Mouse (Mus musculus): ENCODE data around the gene Furin. TPM values are rescaled to one million over a fixed set of nuclear protein-coding genes. Genes with fewer than 3 reads are reported as not detected.
"Not testable (repeated sequence)": the region's sequence is repeated elsewhere in the genome, so short reads cannot be mapped to it uniquely, and the experiment has no call there.

The Furin gene
- polyA plus RNA-seq, 2 experiments from 2014 or later = 10.6 to 15.2 TPM

DNA sequence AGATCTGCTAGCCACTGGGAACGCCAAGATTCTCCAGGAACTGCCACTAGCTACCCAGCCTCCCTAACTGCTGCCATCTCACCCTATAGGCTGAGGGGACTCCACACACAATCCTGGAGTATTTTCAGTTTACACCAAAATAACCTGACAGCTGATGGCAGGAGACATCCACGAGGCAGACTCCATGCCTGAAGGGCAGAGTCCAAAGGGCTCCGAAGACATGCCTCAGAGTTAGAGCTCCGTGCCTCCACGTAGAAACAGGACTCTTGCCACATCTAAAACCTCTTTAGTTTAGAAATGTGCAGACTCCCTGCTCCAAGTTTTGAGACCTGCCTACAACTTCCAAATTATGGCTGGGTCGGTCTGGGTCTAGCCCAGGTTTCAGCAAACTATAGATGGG, 4.7 kb downstream of the Furin start:
- no peak for ATAC-seq

DNA sequence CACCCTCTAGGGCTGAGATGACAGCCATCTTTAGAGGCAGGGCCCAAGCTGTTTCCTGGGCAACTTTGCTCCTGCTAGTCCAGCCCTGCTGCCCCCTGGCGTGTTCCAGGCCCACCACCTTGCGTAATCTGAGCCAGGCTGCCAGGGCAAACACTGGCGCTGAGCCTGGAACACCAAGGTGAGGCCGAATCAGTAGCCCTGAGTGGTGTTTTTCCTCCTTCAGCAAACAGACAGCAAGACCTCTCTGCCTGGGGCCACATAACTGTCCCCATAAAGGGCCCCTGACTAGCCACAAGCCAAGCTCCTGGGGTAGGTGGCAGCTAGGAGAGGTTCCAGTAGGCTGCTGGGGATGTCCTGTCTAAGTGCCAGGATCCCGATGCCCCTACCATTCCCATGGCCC, 5.1 kb downstream of the Furin start:
- ATAC-seq = no peak

GRCm38 (mm10) chr7:80398654-80399444, 6.4 kb downstream of the Furin start:
- ATAC-seq = no peak

GRCm38 (mm10) chr7:80397986-80398385, 7.2 kb downstream of the Furin start:
- no peak for ATAC-seq

GRCm38 (mm10) chr7:80396427-80396826, 8.8 kb downstream of the Furin start:
- ATAC-seq = not testable (repeated sequence)

- ATAC-seq = no peak
Observed at GRCm38 (mm10) chr7:80394600-80394999, 10.6 kb downstream of the Furin start.

DNA sequence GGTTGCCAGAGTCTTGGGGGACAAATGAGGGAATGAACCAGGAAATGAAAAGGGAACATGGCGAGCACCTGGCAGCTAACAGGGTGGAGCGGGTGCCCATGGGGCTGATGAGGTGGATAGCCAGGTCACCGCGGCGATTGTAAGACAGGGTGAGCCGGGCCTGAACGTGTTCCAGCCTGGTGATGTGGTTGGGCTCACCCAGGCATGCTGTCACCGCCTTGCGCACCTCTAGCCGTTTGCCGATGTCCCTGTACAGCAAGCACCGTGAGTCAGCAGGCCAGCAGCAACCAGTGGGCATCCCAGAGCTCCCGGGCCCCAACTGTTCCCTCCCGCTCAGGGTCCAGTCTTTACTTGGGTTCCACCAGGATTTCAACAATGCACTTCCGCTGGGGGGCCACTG, 13.1 kb downstream of the Furin start:
- no peak for ATAC-seq

- no peak for ATAC-seq
Observed at GRCm38 (mm10) chr7:80387633-80388543, 17.3 kb downstream of the Furin start, which contains the start of gene Fes. Gene Fes (minus strand): TSS chr7:80387946.

DNA sequence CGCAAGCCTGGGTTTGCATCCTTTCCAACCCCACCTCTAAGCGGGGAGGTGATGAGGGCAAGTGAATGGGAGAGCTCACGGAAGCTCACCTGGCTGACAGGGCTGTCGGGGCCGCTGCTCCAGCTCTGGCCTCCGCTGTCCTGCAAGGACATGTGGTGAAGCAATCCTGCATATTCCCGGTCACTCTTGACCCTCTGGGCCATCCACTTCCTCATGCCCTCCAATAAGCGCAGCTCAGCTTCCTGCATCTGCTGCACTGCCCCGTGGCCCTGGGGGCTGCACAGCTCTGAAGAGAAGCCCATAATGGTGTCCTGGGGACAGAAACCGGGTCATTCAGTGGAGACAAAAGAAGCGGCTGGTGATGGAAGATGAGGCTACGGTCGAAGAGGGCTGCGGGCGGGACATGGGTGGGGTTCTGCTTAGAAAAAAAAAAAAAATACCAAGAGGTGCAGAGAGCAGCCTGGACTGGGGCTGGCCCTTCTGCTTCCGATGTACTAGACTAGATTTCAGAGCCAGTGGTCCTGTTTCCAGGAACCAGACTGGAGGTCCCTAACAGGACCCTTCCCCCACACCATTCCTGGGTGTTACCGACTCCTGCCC, 18.1 kb downstream of the Furin start:
- peak; percentile 20 for ATAC-seq

DNA sequence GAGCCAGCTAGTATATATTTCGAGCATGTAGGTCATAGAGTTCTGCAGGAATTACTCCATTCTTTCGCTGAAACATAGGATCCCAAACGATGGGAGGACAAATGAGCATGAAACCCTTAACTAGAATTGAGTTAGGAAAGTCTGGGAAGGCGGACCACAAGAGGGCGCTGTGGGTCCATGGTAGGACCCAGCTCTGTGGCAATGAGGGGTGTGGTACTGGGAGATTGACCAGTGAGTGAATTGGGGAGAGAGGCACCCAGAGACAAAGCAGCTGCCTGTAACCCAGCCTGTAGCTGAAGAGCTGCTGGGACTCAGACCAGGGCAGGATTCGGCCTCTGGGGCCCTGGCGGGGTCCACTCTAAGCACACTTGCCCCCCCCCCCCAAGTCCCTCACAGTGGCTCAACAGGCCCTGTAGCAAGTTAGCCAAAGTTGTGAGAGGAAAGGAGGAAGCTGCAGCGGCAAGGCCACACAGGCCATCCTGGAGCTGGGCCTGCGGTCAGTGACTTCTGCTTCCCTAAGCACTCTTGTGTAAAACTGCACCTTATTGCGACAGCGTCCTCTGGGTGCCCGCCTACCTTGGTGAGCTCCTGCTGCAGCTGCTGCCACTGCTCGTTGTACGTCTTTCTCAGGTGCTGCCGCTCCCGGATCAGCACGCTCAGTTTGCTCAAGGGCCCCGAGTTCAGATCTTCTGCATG, 18.9 kb downstream of the Furin start:
- ATAC-seq = peak; percentile 60

DNA sequence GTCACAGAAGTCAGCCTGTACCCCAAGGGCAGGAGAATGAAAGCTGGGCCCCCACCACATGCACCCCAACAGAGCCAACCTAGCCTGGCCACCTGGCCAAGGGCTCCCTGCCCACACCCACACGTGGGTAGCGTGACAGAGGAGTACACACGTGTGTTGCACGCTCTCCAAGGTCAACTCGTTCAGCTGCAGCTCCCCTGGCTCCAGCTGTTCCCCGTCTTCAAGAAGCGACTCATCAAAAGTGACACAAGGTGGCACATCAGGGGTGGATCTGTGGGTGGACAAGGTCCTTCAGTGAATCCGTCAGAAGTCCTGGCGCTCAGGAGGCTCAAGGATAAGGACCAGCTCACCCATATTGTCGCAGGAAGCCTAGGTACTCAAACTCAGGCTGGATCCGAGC, 22.3 kb downstream of the Furin start:
- ATAC-seq = no peak

GRCm38 (mm10) chr7:80379531-80379930, 25.7 kb downstream of the Furin start:
- no peak for ATAC-seq

GRCm38 (mm10) chr7:80377471-80377870, 27.8 kb downstream of the Furin start:
- peak; percentile 72 for ATAC-seq

DNA sequence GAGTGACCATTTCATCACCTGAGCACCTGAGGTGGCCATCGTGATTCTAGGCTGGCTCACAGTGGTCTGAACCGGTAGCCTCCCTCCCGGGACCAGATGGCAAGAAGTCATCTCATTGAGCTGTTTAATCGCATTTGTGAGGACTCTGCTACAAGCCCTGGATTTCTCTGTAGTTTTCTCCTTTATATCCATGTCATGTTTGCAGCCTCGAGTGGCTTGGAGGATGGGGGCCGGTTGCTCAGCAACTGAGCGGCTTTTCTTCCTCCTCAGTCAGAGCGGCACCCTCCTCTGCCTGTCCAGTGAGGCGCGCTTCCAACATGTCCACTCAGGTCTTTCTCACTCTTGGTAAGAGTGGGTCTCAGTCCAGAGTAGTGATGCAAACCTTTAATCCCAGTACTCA, 29.0 kb downstream of the Furin start:
- ATAC-seq = no peak

- no peak for ATAC-seq
Observed at GRCm38 (mm10) chr7:80375376-80376039, 29.7 kb downstream of the Furin start.

- ATAC-seq = no peak
Observed at GRCm38 (mm10) chr7:80374733-80375132, 30.5 kb downstream of the Furin start.

- ATAC-seq = no peak
Observed at GRCm38 (mm10) chr7:80374280-80374679, 31.0 kb downstream of the Furin start.

- ATAC-seq = no peak
Observed at GRCm38 (mm10) chr7:80373850-80374249, 31.4 kb downstream of the Furin start.

DNA sequence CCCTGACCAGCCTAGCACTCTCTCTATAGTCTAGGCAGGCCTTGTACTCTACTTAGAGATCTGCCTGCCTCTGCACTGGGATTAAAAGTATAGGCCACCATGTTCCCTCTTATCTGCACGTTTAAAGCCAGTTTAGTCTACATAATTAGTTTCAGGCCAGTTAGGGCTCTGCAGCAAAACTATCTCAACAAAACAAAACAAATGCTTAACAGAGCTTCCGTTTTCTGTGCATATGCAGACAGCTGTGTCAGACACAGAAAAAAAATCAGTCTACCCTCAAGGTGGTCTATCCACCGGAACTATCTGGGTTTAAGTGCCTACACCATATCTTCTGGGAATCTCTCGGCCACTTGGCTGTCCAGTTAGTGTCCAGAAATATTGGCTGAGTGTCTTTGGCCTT, 31.9 kb downstream of the Furin start:
- no peak for ATAC-seq

GRCm38 (mm10) chr7:80372667-80373066, 32.6 kb downstream of the Furin start:
- no peak for ATAC-seq

DNA sequence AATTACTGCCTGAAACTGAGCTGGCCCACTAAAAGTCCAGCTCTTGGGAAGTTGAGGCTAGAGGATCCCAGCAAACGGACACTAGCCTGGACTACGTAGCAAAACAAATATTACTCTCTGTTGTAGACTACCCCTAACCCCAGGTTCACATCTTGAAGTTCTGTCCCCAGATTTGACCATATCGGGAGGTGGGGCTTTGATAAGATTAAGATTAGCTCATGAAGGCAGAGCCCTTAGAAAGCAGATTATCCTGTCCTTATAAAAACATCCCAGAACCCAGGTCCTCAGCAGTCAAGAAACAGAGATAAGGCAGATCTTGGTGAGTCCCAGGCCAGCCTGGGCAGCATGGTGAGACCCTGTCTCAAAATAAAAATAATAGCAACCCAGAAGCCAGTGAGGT, 33.1 kb downstream of the Furin start:
- ATAC-seq = no peak
